Mouse (Mus musculus): Measurements from ENCODE around the gene Trip11.
A peak's percentile ranks its signal among the peaks of the same experiment; 100 is the strongest.
"Not testable (repeated sequence)": the region's sequence is repeated elsewhere in the genome, so short reads cannot be mapped to it uniquely, and the experiment has no call there.

The Trip11 gene

GRCm38 (mm10) chr12:101912626-101913490, at the start of gene Trip11:
Trip11 (minus strand) TSS chr12:101913267.
- peak; percentile 89 for DNase-seq

GRCm38 (mm10) chr12:101958960-101959780, 46.1 kb upstream of the Trip11 start:
- not testable (repeated sequence) for DNase-seq

- no peak for DNase-seq
Measured at GRCm38 (mm10) chr12:101958556-101958955, 45.5 kb upstream of the Trip11 start.

GRCm38 (mm10) chr12:101957942-101958544, 45.0 kb upstream of the Trip11 start, which contains the start of gene Atxn3:
Atxn3 (minus strand) TSS chr12:101958246.
- DNase-seq, result peak; percentile 96

DNA sequence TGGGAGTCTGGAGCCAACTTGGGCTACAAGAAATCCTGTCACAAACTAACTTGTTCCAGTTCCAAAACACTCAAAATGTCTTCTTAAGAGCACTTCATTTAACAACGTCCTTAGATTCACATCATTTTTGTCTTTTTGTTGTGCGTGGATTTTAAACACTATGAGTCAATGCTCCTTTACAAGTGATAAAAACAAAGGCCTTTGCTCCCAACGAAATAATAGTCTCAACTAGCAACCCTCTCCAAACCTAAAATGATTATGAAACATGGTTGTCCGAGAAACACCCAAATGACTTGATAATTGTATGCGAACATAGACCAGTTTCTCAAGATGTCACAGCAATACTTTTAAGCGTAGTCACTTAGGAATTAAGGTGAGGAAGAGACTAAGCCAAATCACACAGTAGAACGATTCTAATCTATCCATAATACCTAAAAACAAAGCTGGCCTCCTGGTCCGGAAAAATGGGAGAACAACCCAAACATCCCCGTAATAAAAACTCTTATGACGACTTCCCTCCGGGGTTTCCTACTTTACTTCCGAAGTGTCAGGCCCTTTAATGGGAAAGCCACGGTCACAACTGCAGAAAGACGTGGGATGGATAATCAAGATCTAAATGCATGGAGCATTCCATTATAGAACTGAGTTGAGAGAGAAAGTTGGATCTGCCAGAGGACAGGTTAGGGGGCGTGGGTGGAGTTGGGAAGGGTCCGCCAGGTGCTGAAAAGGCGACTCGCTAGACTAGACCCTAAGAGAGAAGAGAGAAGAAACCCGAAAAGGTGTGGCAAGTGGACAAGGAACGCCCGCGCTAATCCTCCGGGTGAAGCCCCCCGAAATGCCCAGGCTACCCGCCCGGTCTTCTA, 44.2 kb upstream of the Trip11 start:
- no peak for DNase-seq

DNA sequence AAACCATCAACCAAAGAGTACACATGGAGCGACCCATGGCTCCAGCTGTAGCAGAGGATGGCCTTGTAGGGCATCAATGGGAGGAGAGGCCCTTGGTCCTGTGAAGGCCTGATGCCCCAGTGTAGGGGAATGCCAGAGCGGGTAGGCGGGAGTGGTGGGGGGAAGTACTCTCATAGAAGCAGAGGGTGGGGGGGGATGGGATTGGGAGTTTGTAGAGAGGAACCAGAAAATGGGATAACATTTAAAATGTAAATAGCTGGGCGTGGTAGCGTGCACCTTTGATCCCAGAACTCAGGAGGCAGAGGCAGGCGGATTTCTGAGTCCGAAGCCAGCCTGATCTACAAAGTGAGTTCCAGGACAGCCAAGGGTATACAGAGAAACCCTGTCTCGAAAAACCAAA, 42.8 kb upstream of the Trip11 start:
- not testable (repeated sequence) for DNase-seq

DNA sequence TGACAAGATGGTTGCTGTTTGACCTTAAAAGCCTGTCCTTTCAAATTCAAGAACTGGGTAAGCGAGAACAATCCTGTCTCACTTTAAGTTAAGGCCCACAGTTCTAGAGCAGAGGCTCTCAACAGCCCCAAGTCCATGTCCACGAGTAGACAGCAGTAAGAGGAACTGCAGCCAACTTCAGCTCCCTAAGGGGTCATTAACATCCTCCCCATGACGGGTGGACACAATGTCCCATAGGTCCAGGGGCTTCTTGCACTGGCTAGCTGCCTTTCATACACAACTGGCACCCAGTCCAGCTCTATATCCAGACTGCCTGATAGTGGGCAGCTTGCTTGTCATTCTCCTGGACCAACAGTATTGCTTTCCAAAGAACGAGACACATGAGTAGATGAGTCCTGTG, 35.7 kb upstream of the Trip11 start:
- no peak for DNase-seq

GRCm38 (mm10) chr12:101947986-101948385, 34.9 kb upstream of the Trip11 start:
- no peak for DNase-seq

DNA sequence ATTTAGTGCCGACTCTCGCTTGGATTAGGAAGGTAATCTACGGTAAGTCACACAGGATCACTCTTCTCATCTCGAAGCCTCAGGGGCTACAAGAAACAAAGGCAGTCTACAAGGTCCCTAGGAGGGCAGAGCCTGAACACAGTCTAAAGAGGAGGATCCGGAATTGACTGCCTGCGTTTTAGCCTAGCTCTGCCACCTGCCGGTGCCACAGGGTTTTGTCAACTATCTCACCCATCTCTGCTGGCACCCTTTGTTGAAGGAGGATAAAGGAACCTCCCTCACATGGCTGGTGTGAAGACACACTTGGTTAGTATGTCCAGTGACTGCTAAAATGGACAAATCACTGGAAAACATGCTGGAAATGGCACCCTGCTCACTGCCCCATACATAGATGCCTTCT, 24.5 kb upstream of the Trip11 start:
- DNase-seq, result no peak

DNA sequence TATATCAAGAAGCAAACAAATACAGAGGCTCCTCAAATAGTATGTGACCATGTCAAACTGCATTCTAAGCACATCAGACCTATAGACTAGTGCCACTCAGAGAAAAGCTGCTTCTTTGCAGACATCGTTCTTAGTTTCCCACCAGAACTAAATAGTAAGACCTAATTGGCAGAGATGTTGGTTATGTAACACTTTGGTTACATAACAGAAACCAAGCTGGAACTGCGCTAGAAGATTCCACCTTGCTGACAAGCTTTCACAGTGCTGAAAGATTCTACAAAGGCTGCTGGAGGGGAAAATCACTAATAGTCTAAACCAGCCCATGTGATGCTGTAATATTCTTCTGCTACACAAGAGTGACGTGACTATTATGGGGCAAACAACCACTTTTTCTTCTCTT, 22.2 kb upstream of the Trip11 start:
- no peak for DNase-seq

- no peak for DNase-seq
Measured at GRCm38 (mm10) chr12:101928423-101928822, 15.4 kb upstream of the Trip11 start.

DNA sequence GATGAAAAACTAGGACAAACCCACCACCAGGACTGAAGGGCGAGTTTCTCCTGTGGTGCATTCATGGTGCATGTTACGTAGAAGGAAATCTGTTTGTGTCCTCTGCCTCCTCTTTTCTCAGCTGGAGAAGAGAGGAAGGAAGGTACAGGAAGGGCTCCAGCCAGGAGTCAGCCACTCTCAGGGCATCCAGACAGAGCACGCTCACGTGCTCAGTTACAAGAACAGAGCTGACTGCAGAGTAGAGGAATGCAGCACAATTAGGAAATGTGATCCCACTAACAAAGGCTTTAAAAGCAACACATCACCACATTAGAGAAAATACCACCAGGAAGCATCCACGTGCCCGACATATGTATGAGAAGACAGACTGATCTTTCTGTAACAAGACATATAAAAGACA, 9.2 kb upstream of the Trip11 start:
- no peak for DNase-seq

- no peak for DNase-seq
Measured at GRCm38 (mm10) chr12:101919847-101920246, 6.8 kb upstream of the Trip11 start.

DNA sequence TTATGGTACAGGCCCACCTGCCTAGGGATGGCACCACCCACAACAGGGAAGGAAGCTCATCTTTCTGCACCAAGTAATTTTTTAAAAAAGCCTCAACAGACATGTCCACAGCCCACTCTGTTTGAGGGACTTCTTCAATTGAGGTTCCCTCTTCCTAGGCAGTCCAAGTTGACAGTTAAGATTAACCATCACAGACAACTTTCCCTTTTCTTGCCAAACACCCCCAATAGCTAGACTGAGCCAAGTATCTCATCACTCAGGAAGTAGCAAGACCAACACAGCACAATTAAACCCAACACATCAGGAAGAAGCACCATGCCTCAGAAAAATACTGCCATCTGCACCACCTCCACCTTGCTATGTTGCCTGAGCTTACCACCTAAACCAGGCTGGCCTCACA, 4.1 kb upstream of the Trip11 start:
- DNase-seq, result no peak

- no peak for DNase-seq
Measured at GRCm38 (mm10) chr12:101911346-101911745, 1.7 kb downstream of the Trip11 start.

GRCm38 (mm10) chr12:101910360-101910759, 2.7 kb downstream of the Trip11 start:
- no peak for DNase-seq

DNA sequence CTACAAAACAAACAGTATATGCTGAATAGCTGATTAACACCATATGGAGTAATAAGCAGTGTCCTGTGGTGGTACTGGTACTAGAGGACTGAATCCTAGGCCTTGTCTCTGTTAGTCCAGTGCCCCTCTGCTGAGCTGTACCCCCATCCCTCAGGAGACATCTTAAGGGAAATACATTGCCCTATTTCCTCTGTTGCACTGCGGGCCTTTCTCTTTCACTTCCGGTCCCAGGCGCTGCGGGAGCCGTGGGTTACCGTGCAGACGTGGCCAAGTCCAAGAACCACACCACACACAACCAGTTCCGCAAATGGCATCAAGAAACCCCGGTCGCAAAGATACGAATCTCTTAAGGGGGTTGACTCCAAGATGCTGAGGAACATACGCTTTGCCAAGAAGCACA, 7.2 kb downstream of the Trip11 start:
- DNase-seq, result peak; percentile 44

- DNase-seq, result no peak
Measured at GRCm38 (mm10) chr12:101904906-101905305, 8.2 kb downstream of the Trip11 start.

GRCm38 (mm10) chr12:101904170-101904569, 8.9 kb downstream of the Trip11 start:
- DNase-seq, result no peak

- DNase-seq, result no peak
Measured at GRCm38 (mm10) chr12:101899671-101900245, 13.3 kb downstream of the Trip11 start.

DNA sequence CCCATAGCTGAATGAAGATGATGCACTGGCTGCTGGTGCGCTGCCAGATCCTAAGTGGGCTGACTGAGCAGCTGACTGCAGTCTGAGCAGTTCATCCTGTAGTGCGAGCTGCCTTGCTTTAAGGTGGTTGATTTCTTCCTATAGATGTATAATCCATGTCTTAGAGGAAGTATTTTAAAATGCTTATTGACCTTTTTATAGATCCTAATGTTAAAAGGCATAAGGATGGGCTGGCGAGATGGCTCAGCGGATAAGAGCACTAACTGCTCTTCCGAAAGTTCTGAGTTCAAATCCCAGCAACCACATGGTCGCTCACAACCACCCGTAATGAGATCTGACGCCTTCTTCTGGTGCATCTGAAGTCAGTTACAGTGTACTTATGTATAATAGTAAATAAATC, 14.1 kb downstream of the Trip11 start:
- no peak for DNase-seq

- peak; percentile 79 for DNase-seq
Measured at GRCm38 (mm10) chr12:101897113-101897512, 16.0 kb downstream of the Trip11 start.

Data from thymus, postnatal 25 days (tissue).